Mouse (Mus musculus): ENCODE results near the gene Stxbp4.
A peak's percentile ranks its signal among the peaks of the same experiment; 100 is the strongest.

Stxbp4 gene

DNA sequence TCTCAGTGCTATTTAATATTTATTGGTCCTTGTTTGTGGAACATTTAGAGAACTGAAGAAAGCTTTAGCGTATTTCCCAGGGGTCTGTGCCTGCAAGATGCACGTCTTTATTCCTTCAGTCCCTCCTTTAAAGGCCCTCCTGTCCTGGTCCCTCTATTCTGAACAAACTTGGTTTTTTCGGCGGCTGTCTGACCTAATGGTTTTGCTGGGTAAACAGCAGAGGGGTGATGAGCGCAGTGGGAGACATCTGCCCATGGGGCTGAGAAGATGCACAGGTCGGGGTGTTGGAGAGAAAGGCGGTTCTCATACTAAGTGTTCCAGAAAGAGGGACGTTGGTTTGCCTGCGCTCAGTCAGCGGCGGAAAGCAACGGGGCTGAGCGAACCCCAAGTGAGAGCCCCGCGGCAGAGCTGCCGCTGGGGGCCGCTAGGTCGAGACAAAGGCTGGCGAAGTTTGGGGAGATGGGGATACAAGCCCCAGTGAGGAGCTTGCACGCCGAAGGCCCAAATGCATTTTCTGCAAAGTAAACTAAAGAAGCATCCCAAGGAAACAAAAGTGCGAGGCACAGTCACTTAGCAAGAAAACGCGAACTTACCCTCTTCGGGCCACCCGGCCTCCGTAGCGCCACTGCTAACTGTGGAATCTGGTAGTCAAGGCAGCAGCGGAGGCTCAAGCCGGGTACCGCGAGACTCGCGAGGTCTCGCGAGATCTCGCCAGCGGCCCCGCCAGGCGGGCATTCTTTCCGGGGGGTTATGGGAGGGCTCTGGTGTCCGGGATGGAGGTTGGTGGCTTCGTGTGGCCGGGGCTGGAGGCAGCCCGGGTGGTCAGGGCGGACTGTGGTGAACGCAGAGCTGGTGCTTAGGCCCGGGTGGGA, at the start of gene Stxbp4, which contains the start of gene Cox11:
TSS of gene Stxbp4 (minus strand) at position 645 of the 872 bp plus-strand sequence.
TSS of gene Cox11 (plus strand) at position 734 of the 872 bp plus-strand sequence.
- peak; percentile 98 for DNase-seq (ENCODE audit: low read depth, low spot score)

DNA sequence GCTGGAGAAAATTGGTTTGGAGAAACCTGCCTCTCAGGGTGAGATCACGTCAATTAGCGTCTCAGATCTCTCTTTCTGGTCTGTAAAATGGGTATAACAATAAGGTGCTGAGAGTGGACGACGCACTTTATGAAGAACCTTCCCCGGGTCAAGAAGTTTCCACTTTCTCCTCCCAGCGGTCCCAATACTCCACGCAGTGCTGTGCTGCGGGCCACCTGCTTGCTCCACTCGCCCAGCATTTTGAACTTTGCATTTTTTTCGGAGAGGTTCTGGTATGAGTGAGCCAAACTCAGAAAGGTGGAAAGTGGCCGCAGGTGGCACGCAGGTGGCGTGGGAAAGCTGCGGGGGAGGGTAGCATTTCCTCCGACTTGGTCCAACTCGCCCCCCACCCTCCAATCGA, 49.2 kb upstream of the Stxbp4 start:
- DNase-seq (ENCODE audit: low read depth, low spot score), result peak; percentile 8

DNA sequence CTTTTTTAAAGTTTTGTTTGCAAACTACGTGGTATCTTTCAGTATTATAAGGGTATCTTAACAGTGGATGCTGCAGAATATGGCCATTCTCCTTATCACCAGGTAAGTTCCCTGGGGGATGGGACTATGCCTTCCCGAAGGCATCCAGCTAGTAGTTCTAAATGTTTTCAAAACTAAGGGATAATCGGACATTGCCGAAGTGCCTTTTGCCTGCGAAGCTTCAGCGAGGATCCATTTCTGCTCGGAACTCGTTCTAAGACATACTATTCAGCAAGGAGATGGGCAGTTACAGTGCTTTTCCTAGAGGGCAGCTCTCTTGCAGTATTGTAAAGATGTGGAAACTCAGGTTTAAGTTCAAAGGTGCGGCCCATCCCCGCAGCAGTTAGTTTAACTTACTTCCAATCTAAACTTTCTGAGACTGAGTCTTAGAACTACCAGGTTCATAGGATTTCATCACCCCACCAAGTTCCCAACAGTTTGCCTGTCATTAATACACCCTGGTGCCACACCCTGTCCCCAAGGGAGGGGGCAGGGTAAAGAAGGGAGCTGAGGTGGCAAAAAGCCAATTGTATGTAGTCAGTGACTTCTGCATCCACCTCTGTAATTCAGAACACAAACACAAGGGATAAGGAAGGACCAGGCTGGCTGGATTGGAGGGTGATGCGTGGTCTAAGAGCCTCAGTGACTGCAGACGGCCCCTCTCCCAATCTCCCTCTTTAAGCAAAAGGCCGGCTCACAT, 48.6 kb upstream of the Stxbp4 start:
- DNase-seq (ENCODE audit: low read depth, low spot score), result no peak

DNA sequence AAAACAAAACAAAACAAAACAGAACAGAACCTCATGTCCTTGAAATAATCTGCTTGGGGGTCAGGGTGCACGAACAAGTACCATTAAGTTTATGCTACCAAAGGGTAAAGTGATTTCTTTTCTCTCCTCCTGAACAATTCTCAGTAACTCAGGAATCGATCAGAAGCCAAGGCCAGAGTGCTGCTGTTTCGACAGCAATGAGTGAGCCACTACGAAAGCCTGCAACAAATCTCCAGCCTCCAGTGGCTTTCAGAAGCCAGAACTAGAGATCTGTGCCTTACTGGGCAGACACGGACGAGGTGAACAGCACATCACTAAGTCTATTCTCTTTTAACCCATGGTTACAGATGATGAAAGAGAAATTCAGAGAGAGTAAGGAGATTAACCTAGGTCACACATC, 47.3 kb upstream of the Stxbp4 start:
- no peak for DNase-seq (ENCODE audit: low read depth, low spot score)

DNA sequence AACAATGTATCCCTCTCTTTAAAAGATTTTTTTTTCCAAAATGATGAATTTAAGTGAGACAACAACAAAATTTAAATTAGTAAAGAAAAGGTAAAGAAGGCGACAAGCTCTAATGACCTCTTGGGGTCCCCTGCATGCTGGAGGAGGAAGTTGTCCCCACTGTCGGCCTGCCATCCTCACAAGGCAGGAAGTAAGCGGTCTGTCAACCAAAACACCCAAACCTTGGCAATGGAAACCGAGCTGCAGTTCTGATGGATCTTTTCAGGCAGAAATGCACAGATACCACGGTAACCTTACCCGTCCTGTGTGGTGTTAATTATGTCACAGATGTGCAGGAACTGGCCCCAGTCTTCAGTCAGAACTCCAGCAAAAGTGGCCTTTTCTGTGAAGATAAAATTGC, 46.9 kb upstream of the Stxbp4 start:
- no peak for DNase-seq (ENCODE audit: low read depth, low spot score)

DNA sequence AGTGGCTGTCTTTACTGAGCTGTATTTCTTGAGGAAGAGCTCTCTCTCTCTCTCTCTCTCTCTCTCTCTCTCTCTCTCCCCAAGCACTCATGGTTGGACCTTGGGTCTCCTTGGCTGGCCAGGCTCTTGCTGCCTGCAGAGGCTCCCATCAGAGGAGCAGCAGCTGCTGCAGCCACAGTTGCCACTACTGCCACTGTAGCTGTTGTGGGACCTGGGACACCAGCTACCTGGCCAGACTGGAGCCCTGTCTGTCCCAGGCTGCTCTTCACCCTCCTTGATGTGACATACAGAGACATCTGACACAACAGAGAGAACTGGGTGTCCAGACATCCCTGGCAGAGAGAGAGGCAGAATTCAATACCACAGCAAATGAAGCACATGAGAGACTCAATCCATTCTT, 43.3 kb upstream of the Stxbp4 start:
- DNase-seq (ENCODE audit: low read depth, low spot score), result no peak

DNA sequence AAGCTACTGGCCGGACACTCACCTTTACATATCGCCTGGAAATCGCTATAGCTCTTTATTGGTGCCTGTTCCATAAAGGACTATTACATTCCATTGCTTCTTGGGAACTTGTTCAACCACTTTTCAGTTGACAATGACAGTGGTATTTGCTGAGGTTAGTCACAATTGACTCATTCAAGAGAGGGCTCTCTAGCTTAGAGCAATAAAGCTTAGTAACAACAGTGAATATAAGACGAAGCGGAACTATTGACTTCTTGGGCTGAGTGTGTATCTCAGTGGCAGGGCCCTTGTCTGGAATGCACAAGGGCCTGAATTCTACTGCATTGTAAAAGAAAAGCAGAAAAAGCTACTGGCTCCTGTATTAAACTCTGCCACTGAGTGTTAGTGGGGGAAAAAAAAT, 40.7 kb upstream of the Stxbp4 start:
- DNase-seq (ENCODE audit: low read depth, low spot score), result no peak

DNA sequence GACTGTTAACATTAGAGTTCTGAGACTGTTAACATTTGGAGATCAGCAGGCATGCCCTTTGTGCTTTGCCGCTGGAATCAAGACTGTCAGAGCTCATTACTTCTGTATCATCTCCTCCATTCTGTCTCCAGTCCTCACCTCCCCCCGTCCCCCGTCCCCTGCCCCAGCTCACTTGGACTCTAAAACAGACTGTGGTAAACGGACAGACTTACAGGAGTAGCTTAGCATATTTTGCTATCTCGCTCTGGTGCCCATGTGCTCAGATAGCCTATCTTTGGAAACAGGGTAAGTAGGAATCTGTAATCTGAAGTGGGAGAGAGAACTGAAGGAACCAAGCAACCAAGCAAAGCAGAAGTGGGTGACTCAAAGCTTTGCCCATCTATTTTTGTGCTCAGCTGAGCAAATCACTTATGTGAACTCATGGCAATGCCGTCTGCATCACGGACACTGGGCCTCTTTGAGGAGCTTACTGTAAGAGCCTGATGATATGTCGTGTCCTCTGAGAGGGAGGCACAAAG, 39.9 kb upstream of the Stxbp4 start:
- DNase-seq (ENCODE audit: low read depth, low spot score), result no peak

DNA sequence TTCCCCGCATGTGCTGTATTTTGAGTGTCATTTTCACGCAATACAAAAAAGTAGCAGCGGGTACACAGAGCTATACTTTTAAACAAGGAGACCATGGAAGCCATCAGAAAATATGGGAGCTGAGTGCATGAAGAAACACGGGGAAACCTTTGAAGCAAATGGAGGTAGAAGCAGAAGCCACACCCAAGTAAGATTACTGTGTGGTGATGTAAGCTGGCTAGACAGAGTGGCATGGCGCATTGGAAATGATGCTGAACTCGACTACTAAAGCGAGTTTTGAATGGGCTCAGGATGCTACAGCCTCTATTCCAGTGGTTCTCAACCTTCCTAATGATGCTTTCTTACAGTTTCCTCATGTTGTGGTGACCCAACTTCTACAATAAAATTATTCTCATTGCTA, 39.1 kb upstream of the Stxbp4 start:
- DNase-seq (ENCODE audit: low read depth, low spot score), result no peak

DNA sequence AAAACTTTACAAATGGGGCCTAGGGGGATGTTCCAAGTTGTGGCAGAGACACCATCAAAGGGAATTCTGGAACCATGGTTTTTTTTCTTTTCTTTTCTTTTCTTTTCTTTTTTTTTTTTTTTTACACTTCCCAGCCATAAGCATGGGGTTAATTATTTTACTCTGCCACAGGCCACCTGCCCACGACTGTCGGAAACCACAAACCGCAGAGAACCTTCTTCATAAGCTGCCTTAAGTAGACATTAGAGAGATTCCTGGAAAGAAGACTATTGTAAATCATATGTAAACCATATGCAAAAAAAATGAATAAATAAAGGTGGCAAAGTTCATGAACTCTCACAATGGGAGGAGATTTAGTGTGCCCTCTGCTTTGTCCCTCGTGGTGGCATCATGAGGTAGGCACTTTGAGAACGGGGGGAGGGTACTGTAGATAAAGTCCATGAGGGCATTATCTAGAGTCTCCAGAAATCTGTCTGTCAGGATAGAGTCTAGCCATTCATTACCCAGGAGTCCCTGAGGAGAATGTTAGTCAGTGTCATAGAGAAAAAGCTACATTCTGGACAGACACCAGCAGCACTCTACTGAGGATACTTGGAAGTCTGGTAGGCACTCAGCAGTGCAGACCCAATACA, 37.7 kb upstream of the Stxbp4 start:
- DNase-seq (ENCODE audit: low read depth, low spot score), result no peak

DNA sequence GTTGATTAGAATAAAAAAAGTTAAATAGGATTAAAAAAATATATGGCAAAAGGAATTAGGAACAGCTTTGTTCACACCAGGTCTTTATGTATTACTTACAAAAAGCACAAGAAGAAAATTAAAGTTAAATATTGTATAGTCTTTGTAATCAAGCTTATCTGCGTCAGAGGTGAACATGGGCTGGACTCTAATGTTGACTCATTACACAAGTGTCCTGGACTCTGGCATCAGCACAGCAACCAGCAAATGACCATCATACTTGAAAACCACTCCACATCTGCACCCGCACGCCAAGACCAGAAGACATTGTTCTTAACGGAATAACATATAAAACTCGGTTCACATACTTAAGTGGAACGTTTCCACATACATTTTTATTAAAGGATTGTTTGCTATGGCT, 29.4 kb upstream of the Stxbp4 start:
- DNase-seq (ENCODE audit: low read depth, low spot score), result no peak

DNA sequence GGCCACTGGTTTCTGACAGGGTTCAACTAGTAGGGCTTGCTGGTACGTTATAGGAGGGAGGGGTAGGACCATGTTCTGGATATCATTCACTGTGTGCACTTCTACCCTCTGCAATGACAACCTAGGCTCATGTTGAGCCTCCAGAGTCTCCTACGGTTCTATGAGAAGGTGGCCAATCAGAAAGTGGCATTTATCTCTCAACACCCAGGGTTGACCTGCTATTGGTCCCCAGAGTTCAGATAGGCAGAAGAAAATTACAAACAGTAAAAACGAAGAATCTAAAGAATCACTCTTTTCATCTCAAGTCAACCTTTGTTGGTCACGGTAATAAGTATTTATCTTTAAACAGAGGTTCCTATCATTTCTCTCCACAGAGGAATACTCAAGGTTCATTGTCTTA, 29.0 kb upstream of the Stxbp4 start:
- DNase-seq (ENCODE audit: low read depth, low spot score), result no peak

DNA sequence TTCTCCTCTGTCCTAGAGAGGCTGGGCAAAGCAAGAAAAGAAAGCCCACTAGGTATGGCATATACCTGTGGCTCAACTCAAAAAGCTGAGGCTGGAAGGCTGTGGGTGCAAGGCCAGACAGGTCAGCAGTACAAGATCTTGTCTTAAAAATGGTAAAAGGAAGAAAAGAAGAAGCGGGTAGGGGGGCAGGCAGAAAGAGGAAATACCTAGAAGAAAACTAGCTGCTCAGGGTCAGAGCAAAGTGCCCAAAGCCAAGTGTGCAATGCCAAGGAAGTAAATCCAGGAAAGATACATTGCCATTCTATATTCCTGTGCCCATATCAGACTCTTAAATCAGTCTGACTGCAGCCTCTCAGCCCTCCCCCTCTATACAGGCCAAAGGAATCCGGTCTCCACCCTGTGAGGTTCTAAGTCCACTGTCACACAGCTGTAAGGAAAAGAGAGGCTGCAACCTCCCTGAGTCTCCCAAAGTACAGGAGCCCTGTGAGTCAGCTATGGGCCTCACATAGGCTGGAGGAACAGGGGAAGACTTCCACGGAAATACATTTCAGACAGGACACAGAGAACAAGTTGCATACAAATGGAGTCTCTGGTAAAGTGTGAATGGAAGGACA, 28.4 kb upstream of the Stxbp4 start:
- DNase-seq (ENCODE audit: low read depth, low spot score), result no peak

DNA sequence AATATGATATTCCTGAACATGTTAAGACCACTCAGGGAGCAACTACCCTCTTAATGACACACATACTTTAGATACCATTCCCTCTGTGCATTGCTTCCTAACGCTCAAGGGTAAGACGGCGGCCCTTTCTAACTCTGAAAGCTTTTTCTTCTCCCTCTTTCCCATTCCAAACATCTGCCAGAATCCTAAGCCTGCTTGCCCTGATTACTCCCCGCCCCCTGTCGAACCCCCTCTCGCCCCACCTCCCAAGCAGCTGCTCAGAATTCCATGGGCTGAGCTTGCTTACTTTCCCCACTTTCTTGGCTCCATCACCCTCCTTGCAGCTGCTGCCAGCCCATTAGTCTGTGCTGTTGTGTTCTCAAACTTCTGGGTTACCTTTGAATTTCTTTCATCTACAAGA, 27.3 kb upstream of the Stxbp4 start:
- DNase-seq (ENCODE audit: low read depth, low spot score), result peak; percentile 51

DNA sequence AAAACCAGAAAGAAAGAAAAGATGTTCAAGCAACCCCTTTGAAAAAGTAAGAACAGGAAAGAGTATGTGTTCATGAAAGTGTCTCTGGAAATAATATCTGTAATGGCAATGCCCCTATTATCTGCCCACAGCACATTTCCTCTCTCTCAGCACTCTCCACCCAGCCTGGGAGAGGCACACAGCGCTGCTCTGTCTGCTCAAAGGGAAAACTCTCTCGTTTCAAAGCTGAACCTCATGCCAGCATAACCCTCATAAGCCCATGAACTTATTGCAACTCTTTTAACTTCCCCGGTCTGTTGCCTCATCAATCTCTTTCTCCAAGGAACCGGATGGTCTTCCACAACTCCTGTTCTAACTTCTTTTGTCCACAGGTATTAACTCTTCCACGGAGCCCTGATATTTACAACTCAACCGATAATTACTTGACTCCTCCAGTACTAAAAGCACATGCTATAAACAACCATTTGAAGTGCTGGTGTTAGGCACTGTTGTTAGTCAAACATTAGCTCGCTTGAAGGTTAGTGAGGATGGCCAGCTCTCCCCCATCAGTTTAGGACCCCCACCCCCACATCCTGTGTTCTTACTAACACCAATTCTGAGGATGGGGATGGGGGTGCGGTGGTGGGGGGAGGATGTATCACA, 26.6 kb upstream of the Stxbp4 start:
- DNase-seq (ENCODE audit: low read depth, low spot score), result peak; percentile 31

DNA sequence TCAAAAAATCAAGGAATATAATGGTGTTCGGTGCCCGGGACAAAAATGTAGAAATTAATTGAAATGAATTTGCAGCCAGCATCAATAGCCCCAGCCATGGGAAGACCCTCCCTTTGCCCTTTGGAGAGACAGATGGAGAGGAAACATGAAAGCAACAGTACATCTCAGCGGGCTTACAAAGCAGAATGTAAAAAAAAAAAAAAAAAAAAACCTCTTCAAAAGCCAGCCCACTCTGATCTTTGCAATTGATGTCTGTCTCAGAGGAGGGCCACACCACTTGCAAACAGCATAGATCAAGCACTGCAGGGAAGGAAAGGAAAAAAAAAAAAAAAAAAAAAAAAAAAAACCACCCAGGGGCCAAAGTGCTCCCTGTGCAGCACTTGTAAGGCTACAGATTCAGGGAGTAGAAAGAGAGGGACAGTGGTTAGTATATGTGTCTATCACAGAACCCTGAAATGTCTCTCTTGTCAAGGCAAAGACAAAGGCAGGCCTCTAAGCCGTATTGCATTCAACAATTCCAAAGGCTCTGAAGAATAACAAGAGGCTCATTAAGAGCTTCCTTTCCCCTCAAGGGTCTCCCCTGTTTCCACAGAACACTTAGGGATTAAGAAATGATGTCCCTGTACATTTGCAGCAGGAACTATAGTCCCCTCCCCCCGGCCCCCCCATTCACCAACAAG, 25.9 kb upstream of the Stxbp4 start:
- no peak for DNase-seq (ENCODE audit: low read depth, low spot score)

DNA sequence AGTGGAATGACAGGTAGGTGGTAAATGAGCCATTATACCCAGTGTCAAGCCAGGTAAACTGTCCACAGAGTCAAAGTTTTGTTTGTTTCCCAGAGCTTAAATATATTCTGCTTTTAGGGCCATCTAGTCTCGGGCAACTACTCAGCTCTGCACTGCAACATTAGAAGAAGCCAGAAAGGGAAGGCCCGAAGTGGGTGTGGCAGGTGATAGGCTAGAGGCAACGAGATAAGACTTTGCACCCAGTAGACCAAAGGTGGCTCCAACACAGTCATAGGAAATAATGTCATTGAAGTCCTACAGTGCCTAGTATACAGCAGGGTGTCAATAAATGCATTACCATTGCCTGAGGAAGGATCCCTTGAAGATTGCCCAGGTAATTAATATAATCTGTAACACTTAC, 25.2 kb upstream of the Stxbp4 start:
- DNase-seq (ENCODE audit: low read depth, low spot score), result no peak

DNA sequence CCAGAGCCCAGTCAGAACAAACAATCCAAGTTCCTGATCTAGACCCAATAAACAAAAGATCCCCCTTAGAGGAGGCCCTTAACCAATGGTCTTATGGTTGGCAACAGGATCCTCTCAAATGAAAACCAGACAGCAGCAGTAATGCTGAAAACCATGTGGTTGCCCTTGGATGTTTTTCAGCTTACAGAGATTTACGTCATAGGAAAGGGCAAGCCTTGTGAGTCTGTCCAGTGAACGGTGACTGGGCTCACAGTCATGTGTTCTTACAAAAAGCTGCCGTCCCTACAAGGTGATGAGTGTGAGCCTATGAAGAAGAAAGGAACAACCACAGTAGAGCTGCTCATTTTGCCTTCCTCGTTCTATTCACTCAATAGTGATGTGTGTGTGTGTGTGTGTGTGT, 22.8 kb upstream of the Stxbp4 start:
- no peak for DNase-seq (ENCODE audit: low read depth, low spot score)

DNA sequence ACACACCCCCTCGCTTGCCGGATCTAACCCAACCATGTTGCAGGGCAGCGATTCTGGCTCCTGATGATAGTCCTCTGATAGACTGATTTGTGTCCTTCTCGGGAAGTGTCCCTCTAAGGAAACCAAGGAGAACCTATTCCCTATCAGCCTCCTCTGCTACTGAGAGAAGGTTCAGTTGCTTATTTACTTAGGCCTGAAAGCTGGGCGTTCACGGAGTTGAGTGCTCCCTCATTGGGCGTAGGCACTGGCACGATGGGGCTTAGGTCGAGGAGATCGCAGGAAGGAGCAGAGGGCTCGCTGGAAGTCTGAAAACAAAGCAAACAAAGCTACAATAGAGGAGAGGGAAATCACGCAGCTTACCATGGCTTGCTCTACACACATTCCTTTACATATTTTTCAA, 19.6 kb upstream of the Stxbp4 start:
- DNase-seq (ENCODE audit: low read depth, low spot score), result no peak

DNA sequence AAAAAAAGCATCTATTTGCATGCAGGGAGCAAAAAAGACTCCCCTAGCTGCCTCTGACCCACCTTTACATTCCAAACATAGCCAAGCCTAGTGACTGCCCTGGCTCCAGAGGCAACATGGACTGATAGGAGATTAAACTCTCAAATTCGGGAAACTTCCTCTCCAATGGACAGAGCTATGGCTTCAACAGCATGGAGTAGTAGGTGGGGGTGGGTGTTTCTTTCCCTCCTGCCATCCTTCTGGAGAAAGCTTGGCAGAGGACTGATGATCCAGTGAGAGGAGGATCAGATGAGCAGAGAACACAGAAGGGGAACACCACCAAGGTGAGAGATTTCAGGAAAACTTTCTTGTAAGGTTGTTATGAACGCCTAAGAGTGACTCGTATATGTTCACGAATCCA, 14.7 kb upstream of the Stxbp4 start:
- no peak for DNase-seq (ENCODE audit: low read depth, low spot score)

Data from forelimb bud, embryonic 11.5 days (tissue).